Mouse (Mus musculus) urinary bladder, postnatal 36 days (tissue): Measurements from ENCODE around the gene Anks1.
"Not testable (repeated sequence)": the region's sequence is repeated elsewhere in the genome, so short reads cannot be mapped to it uniquely, and the experiment has no call there.

Experiments
- DNase-seq, 2 experiments: peaks; one replicate each; pipeline ENCODE4 v3.0.0; 2022; ENCODE audit warnings: low spot score in 2 of 2, mixed read lengths in 1 of 2

The Anks1 gene

DNA sequence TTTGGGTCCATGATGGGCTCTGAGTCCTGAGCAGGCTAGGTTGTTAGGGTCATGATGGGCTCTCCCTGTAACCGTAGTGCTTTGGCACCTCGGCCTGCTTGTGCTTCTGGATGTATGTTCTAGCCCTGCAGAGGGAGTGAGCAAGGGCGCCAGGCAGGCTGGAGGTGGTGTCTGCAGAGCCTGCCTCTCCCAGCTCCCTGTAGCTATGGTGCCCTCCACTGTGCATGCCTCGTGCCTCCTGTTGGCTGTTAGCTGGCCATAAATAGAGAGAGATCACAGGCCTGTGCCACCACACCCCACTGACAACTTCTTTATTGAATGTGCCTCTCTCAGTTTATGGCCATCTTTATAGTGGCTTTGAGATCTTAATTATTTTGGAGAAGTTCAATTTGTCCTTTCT, 87.2 kb downstream of the Anks1 start:
- no peak for DNase-seq

DNA sequence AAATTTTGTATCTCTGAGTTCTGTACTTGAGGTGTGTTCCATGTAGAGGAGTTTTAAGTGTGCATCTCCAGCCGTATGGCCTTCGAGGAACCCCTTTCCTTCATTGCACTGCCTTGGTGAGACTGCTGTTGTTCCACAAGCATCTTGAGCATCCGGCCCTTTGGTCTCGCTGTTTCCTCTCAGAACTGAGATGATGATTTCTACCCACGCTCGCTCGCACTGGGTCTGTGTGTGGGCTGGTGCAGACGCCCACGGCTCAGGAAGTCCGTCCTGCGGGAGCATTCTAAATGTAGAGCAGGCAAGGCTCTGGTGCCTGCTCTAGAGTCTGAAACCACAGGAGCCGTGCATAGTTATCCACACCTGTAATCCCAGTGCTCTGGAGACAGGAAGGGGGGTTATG, 88.1 kb downstream of the Anks1 start:
- DNase-seq: no peak

- not testable (repeated sequence) for DNase-seq
These were observed 90.7 kb downstream of the Anks1 start for GRCm38 (mm10) chr17:27999683-28000273.

DNA sequence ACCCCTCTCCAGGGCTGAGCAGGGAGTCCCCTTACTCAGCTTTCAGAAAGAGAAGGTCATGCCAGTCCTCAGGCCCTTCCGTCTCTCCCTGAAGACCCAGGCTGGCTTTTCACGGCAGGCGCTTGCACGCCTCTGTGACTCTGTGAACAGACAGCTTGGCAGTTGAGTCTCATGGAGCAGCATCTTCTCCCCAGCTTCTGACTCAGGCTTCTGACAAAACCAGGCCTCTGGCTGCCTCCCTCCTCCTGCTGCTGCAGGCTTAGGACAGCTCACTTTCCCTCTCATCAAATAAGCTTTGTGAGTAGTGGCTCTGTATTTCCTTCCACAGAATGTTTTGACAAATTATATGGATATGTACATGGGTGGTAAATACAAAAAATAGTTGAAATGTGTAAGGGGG, 91.3 kb downstream of the Anks1 start:
- DNase-seq: no peak

- no peak for DNase-seq
These were observed 91.7 kb downstream of the Anks1 start for GRCm38 (mm10) chr17:28000851-28001250.

DNA sequence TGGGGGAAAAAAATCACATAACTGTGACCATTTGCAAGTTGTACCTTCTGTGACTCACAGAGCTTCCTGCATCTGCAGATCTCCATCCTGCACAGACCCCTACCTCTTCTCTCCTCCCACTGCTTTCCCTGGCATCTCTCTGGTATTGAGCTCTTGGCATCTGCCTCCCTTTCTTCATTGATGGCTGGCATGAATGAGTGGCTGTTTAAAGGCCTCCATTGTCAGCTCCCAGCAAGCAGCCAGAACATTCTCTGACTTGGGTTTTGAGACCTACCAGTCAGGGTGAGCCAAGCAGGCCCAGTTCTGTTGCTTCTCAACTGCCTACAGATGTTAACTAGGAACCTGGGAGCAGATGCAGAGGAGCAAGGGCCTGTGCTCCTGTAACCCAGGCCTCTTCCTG, 96.3 kb downstream of the Anks1 start:
- no peak for DNase-seq

- DNase-seq: no peak
These were observed 97.1 kb downstream of the Anks1 start for GRCm38 (mm10) chr17:28006208-28006607.

DNA sequence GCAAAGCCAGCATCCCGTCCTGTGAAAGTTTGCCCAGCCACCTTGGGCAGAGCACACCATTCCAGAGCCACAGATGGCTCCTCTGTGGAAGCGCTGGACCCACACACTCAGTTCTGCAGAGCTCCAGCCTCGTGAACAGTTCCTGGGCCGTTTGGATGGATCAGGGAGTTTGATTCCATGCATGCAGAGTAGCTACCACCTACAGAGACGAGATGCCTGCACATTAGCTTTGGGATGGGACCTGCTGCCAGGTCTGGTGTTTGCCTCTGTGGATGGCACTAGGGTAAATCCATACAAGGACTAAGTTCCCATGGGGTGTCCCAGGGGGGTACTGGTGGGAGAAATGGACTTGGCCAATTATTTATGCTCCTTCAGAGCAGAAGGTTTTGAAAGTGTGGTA, 97.5 kb downstream of the Anks1 start:
- DNase-seq: no peak

- DNase-seq: peak in 1 of 2 experiments; percentile 70
These were observed 98.2 kb downstream of the Anks1 start for GRCm38 (mm10) chr17:28007179-28007811.

DNA sequence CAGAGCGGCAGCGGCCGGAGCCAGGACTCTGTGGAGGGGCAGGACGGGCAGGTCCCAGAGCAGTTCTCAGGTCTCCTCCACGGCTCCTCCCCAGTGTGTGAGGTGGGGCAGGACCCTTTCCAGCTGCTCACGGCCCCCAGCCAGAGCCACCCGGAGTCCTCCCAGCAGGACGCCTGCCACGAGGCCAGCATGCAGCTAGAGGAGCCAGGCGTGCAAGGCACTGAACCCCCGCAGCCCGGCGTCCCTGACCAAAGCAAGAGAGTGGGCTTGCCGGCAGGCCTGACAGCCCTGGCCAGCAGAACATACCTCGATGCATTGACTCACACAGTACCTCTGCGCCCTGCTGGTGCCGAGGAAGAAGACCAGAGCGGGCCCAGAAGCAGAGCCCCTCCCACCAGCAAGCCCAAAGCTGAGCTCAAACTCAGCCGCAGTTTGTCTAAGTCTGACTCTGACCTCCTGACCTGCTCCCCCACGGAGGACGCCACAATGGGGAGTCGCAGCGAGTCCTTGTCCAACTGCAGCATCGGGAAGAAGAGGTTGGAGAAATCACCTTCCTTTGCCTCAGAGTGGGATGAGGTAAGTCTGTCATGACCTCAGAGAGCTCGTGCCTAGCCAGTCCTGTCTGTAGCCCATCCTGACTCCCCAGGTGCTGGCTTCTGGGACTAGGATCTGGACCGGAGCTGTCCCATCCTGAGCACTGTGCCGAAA, 98.9 kb downstream of the Anks1 start:
- no peak for DNase-seq

GRCm38 (mm10) chr17:28008565-28008981, 99.5 kb downstream of the Anks1 start:
- no peak for DNase-seq

DNA sequence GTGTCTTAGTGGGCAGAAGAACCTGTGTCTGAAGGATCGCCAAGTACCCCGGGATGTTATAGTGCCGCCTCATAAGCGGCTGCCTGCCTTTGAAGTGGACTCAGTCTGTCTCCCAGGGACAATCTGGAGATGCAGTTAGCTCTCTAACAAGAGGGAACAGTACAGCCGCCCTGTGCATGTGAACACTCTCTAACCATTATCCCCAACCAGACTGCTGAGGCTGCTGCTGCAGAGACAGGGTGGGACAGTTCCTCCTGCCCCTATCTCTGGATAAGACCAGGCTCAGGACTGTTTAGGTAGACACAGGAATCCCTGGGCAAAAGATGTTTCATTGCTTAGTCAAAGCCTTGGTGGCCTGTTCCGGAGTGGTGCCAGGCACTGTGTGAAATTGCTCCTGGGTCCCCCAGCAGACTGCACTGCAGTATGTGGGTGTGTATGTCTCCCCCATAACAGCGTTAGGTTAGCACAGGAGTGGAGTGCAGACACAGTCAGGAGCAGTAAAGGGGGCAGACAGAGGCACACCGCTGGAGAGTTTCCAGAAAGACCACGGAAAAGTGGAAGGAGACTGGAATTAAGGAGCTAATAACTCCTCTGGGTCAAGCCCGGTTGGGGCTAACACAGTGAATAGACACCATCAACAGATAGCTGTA, 100.1 kb downstream of the Anks1 start:
- DNase-seq: no peak

GRCm38 (mm10) chr17:28009716-28010114, 100.6 kb downstream of the Anks1 start:
- DNase-seq: no peak

GRCm38 (mm10) chr17:28010925-28011324, 101.8 kb downstream of the Anks1 start:
- DNase-seq: no peak

- no peak for DNase-seq
These were observed 103.7 kb downstream of the Anks1 start for GRCm38 (mm10) chr17:28012851-28013250.

GRCm38 (mm10) chr17:28013259-28013875, 104.3 kb downstream of the Anks1 start:
- DNase-seq: peak in 1 of 2 experiments; percentile 63

DNA sequence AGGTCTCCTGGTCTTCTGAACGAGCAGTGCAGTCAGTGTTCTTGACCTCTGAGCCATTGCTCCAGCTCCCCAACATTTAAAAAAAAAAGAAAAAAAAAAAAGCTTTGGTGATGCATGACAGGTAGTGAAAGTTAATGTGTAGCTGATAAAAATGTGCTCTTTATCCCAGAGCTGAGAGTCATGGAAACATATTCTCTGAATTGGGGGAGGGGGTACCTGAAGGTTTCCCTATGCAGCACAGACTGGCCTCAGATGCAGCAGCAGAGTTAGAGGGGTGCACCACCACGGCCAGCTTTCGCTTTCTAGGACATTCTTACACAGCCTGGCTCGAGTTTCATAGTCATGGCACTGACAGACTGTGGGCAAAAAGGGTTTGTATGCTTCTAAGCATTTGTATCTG, 105.3 kb downstream of the Anks1 start:
- DNase-seq: no peak

DNA sequence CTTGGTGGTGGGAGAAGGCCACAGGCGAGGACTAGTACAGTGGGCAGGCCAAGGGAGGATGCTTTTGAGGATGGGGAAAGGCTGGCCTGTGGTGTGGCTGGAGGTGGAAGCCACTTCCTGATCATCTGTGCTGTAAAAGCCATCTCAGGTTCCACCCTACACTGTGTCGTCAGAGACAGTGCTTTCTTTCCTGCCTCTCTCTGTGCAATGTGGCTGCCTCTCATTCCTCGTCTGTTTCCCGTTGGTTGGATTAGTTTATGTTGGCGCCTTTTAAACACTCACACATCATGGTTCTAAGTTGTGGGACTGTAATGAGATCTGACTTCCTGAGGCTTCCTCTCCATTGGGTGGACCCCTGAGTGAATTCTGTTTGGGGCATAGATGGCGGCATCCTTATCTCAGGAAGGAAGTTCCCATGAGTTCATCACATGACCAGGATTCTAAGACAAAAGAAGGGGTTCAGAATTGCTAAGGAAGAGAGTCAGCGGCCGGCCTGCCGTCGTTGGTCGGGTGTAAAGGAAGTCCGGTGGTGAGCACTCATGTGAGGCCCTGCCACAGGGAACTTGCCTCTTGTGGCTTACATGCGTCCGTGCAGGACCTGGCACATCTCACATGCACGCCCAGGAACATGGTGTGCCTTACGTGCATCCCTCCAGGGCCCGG, 106.1 kb downstream of the Anks1 start:
- no peak for DNase-seq

DNA sequence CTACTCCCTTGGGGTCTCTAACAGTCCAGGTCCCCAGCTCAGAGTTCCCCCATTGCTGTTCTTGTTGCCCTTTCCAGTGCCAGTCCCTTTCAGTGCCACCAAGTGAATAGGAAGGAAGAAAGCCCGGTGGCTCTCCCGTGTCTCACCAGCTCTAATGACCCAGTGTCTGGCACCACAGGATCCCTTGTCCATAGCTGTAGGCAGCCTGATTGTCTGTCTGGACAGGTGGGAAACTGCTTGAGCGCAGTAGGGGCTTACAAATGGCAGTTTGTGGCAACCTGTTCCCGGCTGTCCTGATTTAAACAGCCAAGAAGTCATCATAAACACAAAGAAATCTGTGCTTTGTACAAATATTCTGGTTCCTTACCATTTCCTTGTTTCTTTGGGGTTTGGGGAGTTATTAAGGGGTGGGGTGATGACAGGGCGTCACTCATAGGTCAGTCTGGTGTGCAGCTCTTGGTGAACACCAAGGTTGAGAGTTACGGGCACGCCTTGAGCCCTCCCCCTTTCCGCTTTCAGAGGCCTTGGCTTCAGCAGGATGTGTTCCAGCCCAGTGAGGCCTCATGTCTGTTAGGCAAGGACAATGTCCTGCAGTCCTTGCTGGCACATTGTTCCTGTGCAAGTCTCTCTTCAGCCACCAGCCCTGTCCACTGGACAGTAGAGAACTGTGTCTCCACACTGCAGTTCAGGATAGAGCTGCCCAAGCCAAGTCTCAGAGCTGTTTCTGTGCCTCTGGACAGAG, 107.1 kb downstream of the Anks1 start:
- no peak for DNase-seq

GRCm38 (mm10) chr17:28018344-28018743, 109.2 kb downstream of the Anks1 start:
- DNase-seq: no peak

DNA sequence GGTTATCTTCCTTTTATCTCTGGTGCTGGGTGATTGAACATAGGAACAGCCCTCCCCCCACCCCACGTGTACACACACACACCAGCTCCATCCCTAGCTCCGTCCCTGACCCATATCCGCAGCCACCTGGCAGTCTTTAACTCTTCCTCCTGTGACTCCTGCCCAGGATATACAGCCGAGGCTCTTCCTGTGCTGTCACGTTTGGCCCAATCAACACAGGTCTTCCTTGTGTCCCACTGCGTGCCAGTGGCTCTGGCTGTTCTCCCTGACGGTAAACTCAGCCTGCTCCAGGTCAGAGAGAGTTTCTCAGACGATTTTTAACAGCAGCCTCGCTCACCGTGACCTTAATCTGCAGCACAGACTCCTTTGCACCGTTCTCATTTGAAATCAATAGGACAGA, 109.7 kb downstream of the Anks1 start:
- no peak for DNase-seq
